Mouse (Mus musculus) erythroblast, embryonic 14.5 days (primary cell): ENCODE data around the gene Cbfa2t2. TPM values are rescaled to one million over a fixed set of nuclear protein-coding genes. Genes with fewer than 3 reads are reported as not detected.
"Not testable (repeated sequence)": the region's sequence is repeated elsewhere in the genome, so short reads cannot be mapped to it uniquely, and the experiment has no call there.

ENCODE experiments used
- H3K27me3 ChIP-seq: 2 replicates; pipeline ENCODE4 v1.6.1; 2012; ENCODE audit warnings: inconsistent platforms; ENCODE audit not compliant: control insufficient read depth
- H3K36me3 ChIP-seq: 2 replicates; pipeline ENCODE4 v1.6.1; 2012; ENCODE audit warnings: mild to moderate bottlenecking, inconsistent platforms; ENCODE audit not compliant: control insufficient read depth
- H3K4me1 ChIP-seq: 2 replicates; pipeline ENCODE4 v1.6.1; 2012; ENCODE audit warnings: inconsistent platforms; ENCODE audit not compliant: control insufficient read depth
- H3K4me3 ChIP-seq: replicated peaks from 2 replicates; pipeline ENCODE3; 2012; ENCODE audit warnings: moderate library complexity, mild to moderate bottlenecking, inconsistent platforms
- H3K9me3 ChIP-seq: 2 replicates; pipeline ENCODE4 v1.6.1; 2012; ENCODE audit warnings: low read length, inconsistent platforms, mixed read lengths; ENCODE audit not compliant: control insufficient read depth
- GATA1 ChIP-seq: IDR thresholded peaks from 2 replicates; pipeline ENCODE4 v1.6.1; 2012; ENCODE audit warnings: low read length, inconsistent platforms, mixed read lengths
- TAL1 ChIP-seq: IDR thresholded peaks from 3 replicates; pipeline ENCODE4 v1.6.1; 2012; ENCODE audit warnings: low read length, inconsistent platforms, mixed read lengths
- polyA plus RNA-seq: library from polyadenylated mRNA; stranded (reverse); fragments of >175 nt; gene quantifications from 2 replicates; pipeline ENCODE4 v1.2.3, GENCODE M21; 2012

Cbfa2t2 gene
- polyA plus RNA-seq, 1 experiment = 0.24 TPM

DNA sequence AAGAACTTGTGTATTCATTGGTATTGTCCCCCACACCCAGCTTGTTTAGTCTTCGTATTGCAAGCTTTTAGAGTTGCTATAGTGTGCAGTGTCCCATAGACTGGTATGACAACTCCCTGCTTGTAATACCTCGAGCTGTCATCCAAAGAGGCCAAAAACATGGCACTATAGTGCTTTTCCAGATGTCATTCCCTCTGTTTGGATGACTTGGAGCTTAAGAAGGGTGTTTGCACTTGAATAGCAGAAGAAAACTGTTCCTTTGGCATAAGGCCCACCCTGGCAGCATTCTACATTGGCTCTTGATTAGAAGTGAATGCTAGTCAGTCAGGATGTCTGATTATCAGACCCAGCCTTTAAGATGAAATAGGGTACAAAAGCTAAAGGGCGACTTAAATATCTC lies 40.7 kb downstream of the Cbfa2t2 start:
- H3K27me3 ChIP-seq = no peaks in the 10 kb centered on the region
- no peak overlapping the region for H3K4me3 ChIP-seq
- H3K36me3 ChIP-seq = no peaks in the 10 kb centered on the region
- no peak for TF ChIP-seq GATA1
- TF ChIP-seq TAL1 = no peak
- no peaks in the 10 kb centered on the region for H3K9me3 ChIP-seq
- no peaks in the 10 kb centered on the region for H3K4me1 ChIP-seq

DNA sequence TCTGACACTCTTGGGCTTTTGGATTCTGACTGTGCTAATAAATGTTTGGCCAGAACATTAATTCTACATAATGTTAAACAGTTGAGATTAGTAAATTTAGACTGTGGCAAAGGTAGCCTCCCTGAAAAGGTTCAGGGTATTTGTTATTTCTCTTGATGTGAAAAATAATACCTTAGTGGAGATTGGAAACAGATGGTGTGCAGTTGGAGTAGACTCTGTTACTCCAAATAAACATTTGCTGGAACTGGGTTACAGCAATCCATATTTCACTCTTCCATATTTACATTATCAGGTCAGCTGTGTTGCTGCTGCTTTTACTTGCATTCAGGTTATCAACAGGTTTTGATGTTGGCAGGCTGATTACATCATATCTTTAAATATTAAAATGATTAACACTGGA lies 55.5 kb downstream of the Cbfa2t2 start:
- Histone ChIP-seq H3K27me3 (no peaks in the 10 kb centered on the region), H3K4me1 (0 out of 2 replicates have a peak, but pooled peaks cover 2% of the 10 kb centered on the region), H3K9me3 (no peaks in the 10 kb centered on the region), H3K4me3 (no peak overlapping the region), H3K36me3 (no peaks in the 10 kb centered on the region; the same call in 1 of the 2 replicates)
- no peak for TF ChIP-seq GATA1
- TF ChIP-seq TAL1 = no peak

GRCm38 (mm10) chr2:154493559-154493958 lies 57.3 kb downstream of the Cbfa2t2 start:
- H3K9me3 ChIP-seq, H3K27me3 ChIP-seq, H3K36me3 ChIP-seq, H3K4me3 ChIP-seq, H3K4me1 ChIP-seq: not testable (repeated sequence)

GRCm38 (mm10) chr2:154495021-154495420 lies 58.7 kb downstream of the Cbfa2t2 start:
- TF ChIP-seq GATA1 = no peak
- TF ChIP-seq TAL1 = no peak
- H3K4me3 ChIP-seq = no peak overlapping the region
- peaks cover 15% of the 10 kb centered on the region for H3K4me1 ChIP-seq
- no peaks in the 10 kb centered on the region for H3K27me3 ChIP-seq
- no peaks in the 10 kb centered on the region for H3K9me3 ChIP-seq
- no peaks in the 10 kb centered on the region; the same call in none of the 2 replicates for H3K36me3 ChIP-seq

DNA sequence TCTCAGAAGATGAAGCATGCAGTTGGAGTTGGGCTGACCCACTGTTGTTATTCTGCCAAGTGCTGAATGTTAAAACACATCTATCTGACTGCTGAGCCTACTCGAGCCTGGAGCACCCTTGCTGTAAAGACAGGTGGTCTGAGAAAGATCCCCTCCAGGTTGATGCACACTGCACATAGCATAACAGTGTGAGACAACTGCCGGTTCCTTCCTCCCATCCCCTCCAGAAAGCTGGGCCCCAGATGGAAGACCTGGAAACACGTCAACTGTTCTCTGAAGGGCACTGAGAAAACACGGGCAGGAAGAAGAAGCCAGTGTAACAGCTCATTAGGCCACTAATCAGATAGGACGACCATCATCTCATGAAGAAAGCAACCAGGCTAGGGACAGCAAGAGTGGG lies 62.3 kb downstream of the Cbfa2t2 start:
- Histone ChIP-seq H3K9me3 (no peaks in the 10 kb centered on the region), H3K4me1 (peaks cover 16% of the 10 kb centered on the region), H3K36me3 (peaks cover 14% of the 10 kb centered on the region), H3K27me3 (no peaks in the 10 kb centered on the region), H3K4me3 (no peak overlapping the region)
- TF ChIP-seq GATA1 = no peak
- no peak for TF ChIP-seq TAL1

DNA sequence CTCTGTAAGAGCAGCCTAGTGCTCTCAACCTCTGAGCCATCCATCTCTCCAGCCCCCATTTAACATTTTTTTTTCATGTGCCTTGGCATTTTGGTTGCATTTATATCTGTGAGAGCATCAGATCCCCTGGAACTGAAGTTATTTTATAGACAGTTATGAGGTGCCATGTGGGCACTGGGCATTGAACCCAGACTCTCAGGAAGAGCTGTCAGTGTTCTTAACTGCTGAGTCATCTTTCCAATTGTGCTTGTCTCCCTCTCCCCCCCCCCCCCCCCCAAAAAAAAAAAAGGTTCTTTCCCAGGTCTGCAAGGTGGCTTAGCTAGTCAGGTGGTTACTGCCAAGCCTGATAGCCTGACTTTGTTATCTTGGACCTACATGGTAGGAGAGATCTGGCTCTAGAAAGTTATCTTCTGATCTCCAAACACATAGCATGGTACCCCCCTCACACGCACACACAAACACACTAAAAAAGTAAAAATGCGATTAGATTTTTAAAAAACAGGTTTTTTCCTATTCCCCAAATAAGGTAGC lies 63.5 kb downstream of the Cbfa2t2 start:
- H3K4me3 ChIP-seq = no peak overlapping the region
- peaks cover 22% of the 10 kb centered on the region for H3K36me3 ChIP-seq
- H3K9me3 ChIP-seq = no peaks in the 10 kb centered on the region
- H3K4me1 ChIP-seq = peaks cover 16% of the 10 kb centered on the region
- TF ChIP-seq GATA1 (no peak), TAL1 (no peak)
- no peaks in the 10 kb centered on the region for H3K27me3 ChIP-seq

DNA sequence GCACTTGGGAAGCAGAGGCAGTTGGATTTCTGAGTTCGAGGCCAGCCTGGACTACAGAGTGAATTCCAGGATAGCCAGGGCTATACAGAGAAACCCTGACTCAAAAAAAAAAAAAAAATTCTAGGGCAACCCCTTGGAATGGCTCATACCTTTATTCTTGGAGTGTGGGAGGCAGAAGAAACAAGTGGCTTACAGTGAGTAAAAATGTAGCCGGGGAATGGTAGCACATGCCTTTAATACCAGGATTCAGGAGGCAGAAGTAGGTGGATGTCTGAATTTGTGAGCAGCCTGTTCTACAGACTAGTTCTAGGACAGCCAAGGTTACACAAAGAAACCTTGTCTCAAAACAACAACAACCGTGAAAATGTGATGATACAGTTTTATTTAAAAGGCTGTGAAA lies 64.5 kb downstream of the Cbfa2t2 start:
- H3K36me3 ChIP-seq = peaks cover 24% of the 10 kb centered on the region

DNA sequence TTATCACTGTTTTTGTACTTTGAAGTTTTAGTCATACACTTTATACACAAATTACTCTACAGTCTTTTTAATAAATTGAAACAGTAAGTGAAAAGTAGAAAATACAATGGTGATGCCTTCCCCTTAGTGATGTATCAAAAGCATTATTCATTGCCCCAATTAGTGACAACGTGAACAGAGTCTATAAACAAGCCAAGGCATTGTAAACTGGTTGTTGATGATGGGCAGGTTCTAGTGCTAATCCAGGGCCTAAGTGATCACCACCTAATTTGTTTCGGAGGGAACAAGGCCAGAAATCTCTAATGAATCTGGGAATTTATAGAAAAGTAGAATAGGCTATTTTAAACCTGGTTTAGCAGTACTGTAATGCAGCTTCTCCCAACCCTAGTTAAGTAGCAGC lies 70.8 kb downstream of the Cbfa2t2 start:
- TF ChIP-seq TAL1 (no peak), GATA1 (no peak)
- peaks cover 11% of the 10 kb centered on the region for H3K4me1 ChIP-seq
- H3K27me3 ChIP-seq = no peaks in the 10 kb centered on the region
- H3K36me3 ChIP-seq = peaks cover 49% of the 10 kb centered on the region
- no peak overlapping the region for H3K4me3 ChIP-seq
- H3K9me3 ChIP-seq = no peaks in the 10 kb centered on the region

More for the DNA sequence above, 64.5 kb downstream of the Cbfa2t2 start:
- H3K4me3 ChIP-seq = no peak overlapping the region
- TF ChIP-seq TAL1 (no peak), GATA1 (no peak)
- no peaks in the 10 kb centered on the region for H3K9me3 ChIP-seq
- H3K27me3 ChIP-seq = no peaks in the 10 kb centered on the region
- H3K4me1 ChIP-seq = peaks cover 15% of the 10 kb centered on the region

- Histone ChIP-seq H3K4me3 (no peak overlapping the region), H3K27me3 (no peaks in the 10 kb centered on the region), H3K4me1 (peaks cover 11% of the 10 kb centered on the region), H3K9me3 (no peaks in the 10 kb centered on the region), H3K36me3 (peaks cover 49% of the 10 kb centered on the region)
- no peak for TF ChIP-seq GATA1
- no peak for TF ChIP-seq TAL1
Observed at GRCm38 (mm10) chr2:154507566-154508283, 71.4 kb downstream of the Cbfa2t2 start.
